Mouse (Mus musculus) liver, embryonic 14.5 days (tissue): ENCODE results near the gene Olfm1. TPM values are rescaled to one million over a fixed set of nuclear protein-coding genes. Genes with fewer than 3 reads are reported as not detected.

Source experiments
- ATAC-seq: fragments of 200-750 bp; cut with Nextera tagmentation; 2 replicates; pipeline ENCODE4 v1.8.0; 2017; ENCODE audit warnings: moderate number of reproducible peaks, mild to moderate bottlenecking, moderate library complexity; ENCODE audit not compliant: insufficient read depth
- DNase-seq, 3 experiments: peaks; one replicate each; pipeline ENCODE4 v3.0.0-alpha.2; 2012 to 2013; ENCODE audit warnings: low read depth in 3 of 3, low spot score in 3 of 3
- H3K27ac ChIP-seq: fragments of 300-500 bp; sonication (generic); 2 replicates; pipeline ENCODE4 v1.5.1; 2014; ENCODE audit warnings: moderate library complexity, mild to moderate bottlenecking, control low read depth, inconsistent platforms
- H3K27me3 ChIP-seq: fragments of 300-500 bp; sonication (generic); 2 replicates; pipeline ENCODE4 v1.6.1; 2014; ENCODE audit warnings: mild to moderate bottlenecking, low read length, moderate library complexity; ENCODE audit not compliant: control insufficient read depth, insufficient read depth
- H3K36me3 ChIP-seq: fragments of 300-500 bp; sonication (generic); replicated peaks from 2 replicates; pipeline ENCODE4 v1.6.1; 2014; ENCODE audit warnings: low read depth; ENCODE audit not compliant: control insufficient read depth, insufficient read depth
- H3K4me1 ChIP-seq, 2 experiments: fragments of 200-500 bp in 1 of 2; fragments of 300-500 bp in 1 of 2; sonication (generic) in 1 of 2; replicated peaks; 2 replicates each; pipeline ENCODE4 v1.6.1; 2012 to 2014; ENCODE audit warnings: antibody characterized with exemption in 1 of 2, inconsistent platforms in 1 of 2, low read length in 1 of 2; ENCODE audit not compliant: control insufficient read depth in 2 of 2, insufficient read depth in 2 of 2
- H3K4me2 ChIP-seq: fragments of 300-500 bp; sonication (generic); 2 replicates; pipeline ENCODE4 v1.6.1; 2014; ENCODE audit warnings: low read depth, mild to moderate bottlenecking, control low read depth, moderate library complexity
- H3K4me3 ChIP-seq, 2 experiments: fragments of 200-500 bp in 1 of 2; fragments of 300-500 bp in 1 of 2; sonication (generic) in 1 of 2; 2 replicates each; pipeline ENCODE4 v1.5.1; 2012 to 2014; ENCODE audit warnings: low read depth in 2 of 2, low read length in 2 of 2, mild to moderate bottlenecking in 2 of 2, control low read depth in 1 of 2, inconsistent platforms in 1 of 2, moderate library complexity in 1 of 2; ENCODE audit not compliant: insufficient read depth in 1 of 2
- H3K9ac ChIP-seq: fragments of 300-500 bp; sonication (generic); replicated peaks from 2 replicates; pipeline ENCODE4 v1.6.1; 2014; ENCODE audit warnings: mild to moderate bottlenecking, control low read depth, moderate library complexity
- H3K9me3 ChIP-seq: fragments of 300-500 bp; sonication (generic); 2 replicates; pipeline ENCODE4 v1.6.1; 2016; ENCODE audit warnings: low read length, mixed read lengths; ENCODE audit not compliant: control insufficient read depth
- CTCF ChIP-seq: IDR thresholded peaks from 2 replicates; pipeline ENCODE4 v1.5.1; 2016; ENCODE audit warnings: antibody characterized with exemption, low read depth, control low read depth
- EP300 ChIP-seq: IDR thresholded peaks from 2 replicates; pipeline ENCODE4 v1.6.1; 2016; ENCODE audit warnings: antibody characterized with exemption, low read depth
- WGBS: fragments of 180-500 bp; shearing (Covaris S2); extraction: QIAGEN DNeasy Blood & Tissue Kit; methylation state at CpG from one replicate; pipeline ENCODE4 v1.1.7; 2014; ENCODE audit not compliant: insufficient replicate concordance; 5-methylcytosine and 5-hydroxymethylcytosine counted together
- polyA plus RNA-seq, 2 experiments: library from polyadenylated mRNA; depleted of rRNA in 1 of 2; stranded (reverse) in 1 of 2; unstranded in 1 of 2; fragments of >200 nt; fragmentation: Nextera tagmentation in 1 of 2; extraction: Ambion mirVana in 1 of 2; gene quantifications; 2 replicates each; pipeline versions ENCODE4 v1.2.1 to v1.2.3; 2012 to 2014

Olfm1 gene
- polyA plus RNA-seq, 2 experiments: 2.5 to 2.6 TPM

GRCm38 (mm10) chr2:28211531-28212281 is 18.9 kb downstream of the Olfm1 start:
- Histone ChIP-seq H3K27ac (no peak overlapping the region), H3K9me3 (no peaks in the 10 kb centered on the region), H3K4me3 (no peak overlapping the region), H3K9ac (no peak overlapping the region), H3K4me2 (no peak overlapping the region), H3K36me3 (no peaks in the 10 kb centered on the region), H3K27me3 (peaks cover 6% of the 10 kb centered on the region), H3K4me1 (no peaks in the 10 kb centered on the region)
- ATAC-seq (no peak), DNase-seq (no peak)
- TF ChIP-seq EP300 (no peak), CTCF (no peak)
- WGBS: 58% methylated on average over 22 of the region's 22 CpGs

GRCm38 (mm10) chr2:28212911-28213310 is 20.1 kb downstream of the Olfm1 start:
- DNase-seq (no peak), ATAC-seq (no peak)
- TF ChIP-seq CTCF: no peak
- TF ChIP-seq EP300: no peak
- H3K9ac ChIP-seq: no peak overlapping the region
- H3K4me2 ChIP-seq: no peak overlapping the region
- no peak overlapping the region for H3K4me3 ChIP-seq
- H3K36me3 ChIP-seq: no peaks in the 10 kb centered on the region
- no peaks in the 10 kb centered on the region; the same call in none of the 2 replicates for H3K27me3 ChIP-seq
- no peak overlapping the region for H3K27ac ChIP-seq
- no peaks in the 10 kb centered on the region for H3K9me3 ChIP-seq
- H3K4me1 ChIP-seq: no peaks in the 10 kb centered on the region
- 58% methylated on average over 5 of the region's 5 CpGs for WGBS

- 47% methylated on average over 5 of the region's 5 CpGs for WGBS
- no peak for DNase-seq
- ATAC-seq: no peak
These were observed 23.5 kb downstream of the Olfm1 start for GRCm38 (mm10) chr2:28216211-28216775.

GRCm38 (mm10) chr2:28217783-28218182 is 25.0 kb downstream of the Olfm1 start:
- Histone ChIP-seq H3K4me1 (no peaks in the 10 kb centered on the region), H3K4me2 (no peak overlapping the region), H3K27ac (no peak overlapping the region), H3K4me3 (no peak overlapping the region), H3K9ac (no peak overlapping the region), H3K27me3 (no peaks in the 10 kb centered on the region; the same call in 1 of the 2 replicates), H3K36me3 (no peaks in the 10 kb centered on the region), H3K9me3 (no peaks in the 10 kb centered on the region)
- DNase-seq (no peak), ATAC-seq (no peak)
- TF ChIP-seq CTCF: no peak
- TF ChIP-seq EP300: no peak
- 63% methylated on average over 1 of the region's 1 CpGs for WGBS

More at GRCm38 (mm10) chr2:28216211-28216775, 23.5 kb downstream of the Olfm1 start:
- TF ChIP-seq CTCF (no peak), EP300 (no peak)
- H3K9ac ChIP-seq: no peak overlapping the region
- H3K27me3 ChIP-seq: no peaks in the 10 kb centered on the region; the same call in 1 of the 2 replicates
- H3K4me2 ChIP-seq: no peak overlapping the region
- H3K27ac ChIP-seq: no peak overlapping the region
- no peaks in the 10 kb centered on the region for H3K9me3 ChIP-seq
- no peaks in the 10 kb centered on the region for H3K4me1 ChIP-seq
- H3K36me3 ChIP-seq: no peaks in the 10 kb centered on the region
- no peak overlapping the region for H3K4me3 ChIP-seq

- ATAC-seq: no peak
- no peak for TF ChIP-seq EP300
- TF ChIP-seq CTCF: no peak
- H3K4me2 ChIP-seq: no peak overlapping the region
- H3K9me3 ChIP-seq: no peaks in the 10 kb centered on the region
- no peak overlapping the region for H3K9ac ChIP-seq
- H3K4me3 ChIP-seq: no peak overlapping the region
- no peaks in the 10 kb centered on the region for H3K4me1 ChIP-seq
- H3K36me3 ChIP-seq: no peaks in the 10 kb centered on the region
- H3K27ac ChIP-seq: no peak overlapping the region
- no peak for DNase-seq
- WGBS: 50% methylated on average over 7 of the region's 7 CpGs
- H3K27me3 ChIP-seq: no peaks in the 10 kb centered on the region
These were observed 26.0 kb downstream of the Olfm1 start for GRCm38 (mm10) chr2:28218651-28219356.
